Mouse (Mus musculus) cerebellum, postnatal 4 days (tissue): ENCODE data around the gene Cnnm3.

Experiments
- DNase-seq, 2 experiments: peaks; one replicate each; pipeline ENCODE4 v3.0.0; 2022; ENCODE audit warnings: low spot score in 2 of 2, mixed read lengths in 1 of 2

Gene Cnnm3

DNA sequence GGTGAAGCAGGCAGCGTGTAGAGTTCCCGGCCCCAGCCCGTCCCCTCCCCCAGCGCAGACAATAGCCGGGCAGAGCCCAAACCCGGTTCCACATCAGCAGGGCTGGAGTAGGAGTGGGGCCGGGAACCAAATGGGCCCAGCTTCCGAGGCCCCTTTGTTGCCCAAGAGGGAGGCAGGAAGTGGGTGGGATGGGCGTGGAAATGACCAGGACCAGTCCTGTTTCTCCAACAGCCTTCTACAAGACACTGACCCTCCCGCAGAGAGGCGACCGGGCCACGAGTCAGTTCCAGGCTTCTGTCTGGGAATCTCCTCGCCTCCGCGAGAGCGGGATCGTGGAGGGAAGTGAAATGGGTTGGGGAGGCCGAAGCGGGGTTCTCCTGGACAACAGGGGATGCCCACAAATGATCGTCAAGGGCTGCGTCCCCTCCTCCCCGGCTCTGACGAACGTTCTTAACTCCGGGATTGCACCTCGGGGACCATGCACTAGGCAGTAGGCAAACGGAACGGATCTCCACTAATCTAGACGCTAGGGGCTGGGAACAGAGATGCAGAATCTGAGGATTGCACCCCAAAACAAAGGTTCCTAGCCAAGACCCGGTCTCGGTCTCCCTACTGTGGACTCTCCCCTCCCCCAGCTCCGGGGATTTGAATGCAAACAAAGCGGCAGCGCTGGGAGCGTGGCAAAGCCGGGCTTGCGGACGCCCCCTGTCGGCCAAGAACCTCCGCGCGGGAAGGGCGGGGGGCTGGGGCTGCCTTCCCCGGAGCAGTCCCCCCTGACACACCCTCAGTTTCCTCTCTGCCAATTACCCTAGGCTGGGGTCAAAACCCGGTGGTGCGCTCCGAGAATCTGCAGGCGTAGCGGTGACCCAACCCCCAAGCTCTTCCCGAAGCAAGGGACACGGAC lies 45.1 kb downstream of the Cnnm3 start:
- peak; percentile 99 for DNase-seq

DNA sequence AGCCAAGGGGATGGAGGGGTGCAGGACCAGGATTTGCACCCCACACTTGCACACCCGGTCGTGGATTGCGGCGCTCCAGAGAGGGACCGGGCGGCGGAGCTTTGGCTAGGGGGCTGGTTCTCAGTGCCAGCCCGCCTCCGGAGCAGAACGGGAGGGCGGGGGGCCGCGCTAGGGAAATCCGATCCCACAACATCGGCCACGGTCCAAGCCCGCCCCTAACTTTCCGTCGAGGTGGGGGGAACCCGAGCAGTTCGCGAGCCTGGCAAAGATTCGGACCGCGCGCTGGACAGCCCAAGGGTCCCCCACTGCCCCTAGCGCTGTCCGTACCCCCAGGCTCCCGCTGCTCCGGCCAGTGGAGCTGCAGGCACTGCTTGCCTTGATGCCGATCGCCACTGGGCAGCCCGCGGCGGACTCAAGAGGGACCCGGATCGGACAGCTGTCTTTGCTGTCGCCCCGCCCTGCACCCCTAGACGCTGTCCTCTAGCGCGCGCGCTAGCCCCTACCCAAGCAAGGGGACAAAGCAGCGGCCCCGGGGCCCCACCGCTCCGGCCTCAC lies 45.9 kb downstream of the Cnnm3 start:
- DNase-seq: peak; percentile 59 to 82

- peak; percentile 45 to 73 for DNase-seq
These were observed 46.6 kb downstream of the Cnnm3 start, which contains the start of gene Sema4c for GRCm38 (mm10) chr1:36558031-36558993. Gene Sema4c, minus strand, starts transcription at chr1:36558349.

GRCm38 (mm10) chr1:36559256-36559655 lies 47.6 kb downstream of the Cnnm3 start:
- no peak for DNase-seq

- no peak for DNase-seq
These were observed 48.2 kb downstream of the Cnnm3 start for GRCm38 (mm10) chr1:36559888-36560287.

GRCm38 (mm10) chr1:36560903-36561302 lies 49.2 kb downstream of the Cnnm3 start:
- no peak for DNase-seq

DNA sequence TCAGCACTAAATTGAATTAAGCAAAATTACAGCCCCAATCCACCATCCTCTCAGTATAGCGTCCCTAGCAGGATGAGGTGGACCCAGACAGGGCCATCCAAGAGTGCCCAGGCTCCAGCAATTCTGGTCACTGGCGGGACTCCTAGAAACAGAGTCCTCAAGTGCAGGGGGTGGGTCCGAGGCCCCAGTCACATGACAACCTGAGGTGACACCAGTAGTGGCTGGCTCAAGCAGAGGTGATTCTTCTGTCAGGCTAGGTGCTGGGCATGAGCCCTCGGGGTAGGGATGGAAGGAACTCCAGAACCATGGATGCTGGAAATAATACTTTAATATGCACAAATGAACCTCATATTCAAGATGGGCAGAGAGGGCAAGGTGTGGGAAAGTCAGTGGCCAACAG lies 50.7 kb downstream of the Cnnm3 start:
- no peak for DNase-seq

- DNase-seq: no peak
These were observed 51.5 kb downstream of the Cnnm3 start for GRCm38 (mm10) chr1:36563197-36563596.

- DNase-seq: no peak
These were observed 52.0 kb downstream of the Cnnm3 start for GRCm38 (mm10) chr1:36563632-36564031.

- no peak for DNase-seq
These were observed 52.4 kb downstream of the Cnnm3 start for GRCm38 (mm10) chr1:36564101-36564500.

GRCm38 (mm10) chr1:36566425-36566824 lies 54.8 kb downstream of the Cnnm3 start:
- no peak for DNase-seq

GRCm38 (mm10) chr1:36567818-36568603 lies 56.3 kb downstream of the Cnnm3 start:
- DNase-seq: no peak

DNA sequence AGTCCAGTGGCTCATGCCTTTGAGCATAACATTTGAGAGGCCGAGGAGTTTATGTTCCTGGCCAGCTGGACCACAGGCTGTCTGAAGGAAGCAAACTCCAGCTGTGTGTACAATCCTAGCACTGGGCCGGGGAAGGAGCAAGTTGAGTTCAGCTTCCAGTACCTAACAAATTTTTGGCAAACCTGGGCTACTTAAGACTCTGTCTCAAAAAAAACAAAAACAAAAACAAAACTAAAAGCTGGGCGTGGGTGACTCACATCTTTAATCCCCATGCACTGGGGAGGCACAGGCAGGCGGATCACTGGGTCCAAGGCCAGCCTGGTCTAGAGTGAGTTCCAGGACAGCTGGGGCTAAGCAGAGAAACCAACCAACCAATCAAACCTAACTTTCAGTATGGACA lies 57.1 kb downstream of the Cnnm3 start:
- no peak for DNase-seq

DNA sequence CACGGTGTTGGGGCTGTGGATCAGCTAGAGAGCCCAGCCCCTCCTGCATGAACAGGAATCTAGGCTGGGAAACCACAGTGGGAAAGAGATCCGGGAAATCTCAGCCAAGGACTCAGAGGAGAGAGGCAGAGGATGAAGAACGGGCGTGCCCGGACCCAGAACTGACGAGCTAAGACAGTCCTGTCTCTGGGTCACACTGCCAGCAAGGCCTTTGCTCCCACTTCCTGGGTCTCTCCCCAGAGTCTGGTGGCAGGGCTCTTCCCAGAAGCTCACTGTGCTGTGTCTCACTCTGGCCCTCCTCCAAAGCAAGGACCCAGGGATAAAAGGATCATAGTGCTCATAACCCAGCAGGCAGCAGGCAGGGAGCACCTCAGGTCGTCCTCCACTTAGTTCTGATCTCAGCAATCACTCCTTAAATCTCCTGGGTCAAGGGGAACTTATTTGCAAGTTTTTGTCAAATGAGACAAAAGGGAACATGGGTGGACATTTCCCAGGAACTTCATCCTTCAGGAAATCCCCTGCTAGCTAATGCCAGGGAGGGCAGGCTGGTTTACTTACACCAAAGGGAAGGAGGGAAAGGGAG lies 58.1 kb downstream of the Cnnm3 start:
- DNase-seq: no peak

GRCm38 (mm10) chr1:36570320-36570719 lies 58.7 kb downstream of the Cnnm3 start:
- DNase-seq: no peak

DNA sequence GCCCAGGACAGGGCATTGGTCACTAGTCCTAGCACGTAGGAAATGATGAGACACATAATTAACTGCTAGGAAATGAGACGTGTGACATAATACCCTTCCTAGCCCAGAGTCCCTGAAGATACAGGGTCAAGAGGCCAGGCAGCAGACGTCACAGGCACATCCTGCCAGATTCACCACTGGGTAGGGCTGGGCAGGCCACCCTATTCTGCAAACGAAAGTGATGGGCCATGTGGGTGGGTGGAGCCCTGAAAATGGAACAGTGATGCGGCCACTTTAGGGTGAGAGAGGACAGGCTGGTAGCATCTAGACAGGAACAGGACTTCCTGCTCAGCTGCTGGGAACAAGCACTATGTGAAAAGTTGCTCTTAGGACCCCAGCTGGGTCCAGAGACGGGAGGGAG lies 60.0 kb downstream of the Cnnm3 start:
- no peak for DNase-seq

DNA sequence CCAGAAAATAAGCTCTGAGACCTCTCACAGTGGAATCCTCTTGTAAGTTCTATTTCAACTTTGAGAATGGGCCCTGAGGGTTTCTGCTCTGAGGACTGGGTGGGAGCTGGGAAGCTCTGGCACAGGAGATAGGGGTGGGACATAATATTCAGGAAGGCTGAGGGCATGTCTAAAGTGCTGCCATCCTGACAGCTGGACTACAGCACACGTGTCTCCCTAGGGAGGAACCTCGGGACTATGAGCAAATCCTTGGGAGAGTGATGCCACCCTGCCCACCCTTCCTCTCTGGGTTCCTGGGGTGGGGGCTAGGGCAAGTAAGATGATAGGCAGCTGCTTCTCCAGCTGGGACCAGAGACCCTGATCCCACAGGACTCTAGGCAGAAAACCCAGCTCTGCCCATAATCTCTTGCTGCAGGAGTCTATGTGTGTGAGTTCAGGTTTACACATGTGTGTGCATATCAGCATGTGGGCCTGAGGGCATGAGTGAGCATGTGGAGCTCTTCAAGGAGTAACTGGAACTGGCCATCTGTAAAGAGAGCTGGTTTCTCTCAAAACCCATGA lies 60.6 kb downstream of the Cnnm3 start:
- DNase-seq: no peak

- DNase-seq: no peak
These were observed 61.0 kb downstream of the Cnnm3 start for GRCm38 (mm10) chr1:36572709-36573108.

GRCm38 (mm10) chr1:36573524-36573923 lies 61.9 kb downstream of the Cnnm3 start:
- no peak for DNase-seq

DNA sequence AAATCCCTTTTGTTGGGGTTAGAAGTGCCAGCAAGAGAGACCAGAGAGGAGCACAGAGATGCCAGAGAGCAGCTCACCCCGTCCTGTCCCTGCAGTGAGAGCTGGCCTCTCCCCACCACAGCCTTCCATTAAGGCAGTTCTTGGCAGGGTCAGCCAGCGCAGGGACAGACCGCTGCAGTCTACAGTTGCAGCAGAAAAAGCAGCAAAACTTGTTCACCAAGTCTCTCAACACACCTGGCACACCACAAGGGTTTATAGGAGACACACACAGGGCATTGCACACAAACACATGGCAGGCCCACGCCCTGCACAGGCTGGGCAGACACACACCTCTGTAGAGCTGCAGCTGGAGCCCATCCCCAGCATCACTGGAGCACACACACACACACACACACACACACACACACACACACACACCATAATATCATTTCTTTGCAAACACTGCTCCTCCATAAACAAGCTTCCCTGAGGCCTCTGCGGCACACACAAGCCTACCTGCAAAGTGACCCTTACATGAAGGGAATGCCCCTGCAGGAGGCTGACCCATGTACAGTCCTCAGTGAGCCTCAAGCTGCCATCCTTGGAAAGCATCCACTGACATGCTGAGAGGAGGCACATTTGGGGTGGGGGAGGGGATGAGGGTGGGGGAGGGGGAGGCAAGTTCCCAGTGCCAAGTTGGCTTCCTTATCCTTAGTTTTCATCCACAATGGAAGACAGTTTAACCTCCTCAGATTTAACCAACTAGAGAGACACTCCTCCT lies 62.7 kb downstream of the Cnnm3 start:
- no peak for DNase-seq
